In the genomic region with DNA sequence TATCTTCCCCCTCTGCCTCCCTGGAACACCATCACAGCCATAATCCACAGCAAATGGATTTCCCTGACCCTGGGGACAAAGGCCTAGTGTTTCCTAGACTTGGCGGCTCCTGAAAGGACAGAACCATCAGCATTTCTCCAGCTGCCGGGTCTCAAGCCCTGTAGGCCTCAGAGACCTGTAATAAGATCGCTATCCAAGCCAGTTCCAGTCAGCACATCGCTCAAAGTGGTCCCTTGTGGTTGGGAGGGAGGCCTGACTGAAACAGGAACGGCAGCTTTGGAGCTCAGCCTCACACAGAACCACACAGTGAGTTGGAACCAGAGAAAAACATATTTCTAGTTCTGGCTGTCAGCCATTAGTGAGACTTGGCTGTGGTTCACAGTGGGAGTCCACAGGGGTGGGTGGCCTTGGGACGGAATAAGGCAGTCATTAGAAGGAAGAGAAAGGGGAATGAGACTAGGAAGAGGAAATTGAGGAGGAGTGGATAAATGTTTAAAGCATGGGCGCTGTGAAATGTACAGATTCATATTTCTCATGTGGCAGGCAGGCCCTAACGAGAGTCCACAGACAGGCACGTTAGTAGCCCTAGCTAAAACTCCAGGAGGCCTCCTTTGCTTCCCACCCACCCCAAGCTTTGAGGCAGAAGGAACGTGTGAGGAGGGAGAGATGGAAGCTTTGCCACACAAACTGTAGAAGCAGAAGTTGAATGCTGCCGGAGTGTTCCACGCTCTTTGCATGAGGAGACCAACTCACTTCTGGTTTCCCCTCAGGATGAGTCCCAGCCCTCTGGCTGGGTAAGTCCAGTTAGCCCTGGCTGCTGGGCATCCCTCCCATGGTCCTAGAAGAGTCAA, we compare ENCODE assay signal across 9 mouse cellular contexts. TPM values are rescaled to one million over a fixed set of nuclear protein-coding genes. Genes with fewer than 3 reads are reported as not detected.
DNase-seq lines count a peak whose midpoint lies in the region; ATAC-seq lines count a peak whose summit lies in the region.
"Had no signal": no experiment of that assay in that cellular context is flagged by ENCODE, and none has a peak within 500 bp of the region (broad histone marks: within the 10 kb centered on the region; RNA-seq: fewer than 3 reads in every experiment).

No protein-coding gene starts in this region.

- H3K4me2 ChIP-seq in neural tube, embryonic 11.5 days (ENCODE audit: low read depth), result no peak overlapping the region
- no peak overlapping the region for H3K4me2 ChIP-seq in forebrain, embryonic 16.5 days (ENCODE audit: low read length)
- H3K4me2 ChIP-seq in lung, embryonic 15.5 days, result no peak overlapping the region

- ATAC-seq in neural tube, embryonic 11.5 days (ENCODE audit: insufficient read depth, low FRiP score, low TSS enrichment), result no peak
- ATAC-seq in forebrain, embryonic 16.5 days, result peak; percentile 68
- peak; percentile 81 for ATAC-seq in lung, embryonic 15.5 days (ENCODE audit: borderline replicate concordance, extremely low read depth, low FRiP score, low TSS enrichment)

- no peak overlapping the region for H3K9ac ChIP-seq in neural tube, embryonic 11.5 days (ENCODE audit: low read length)
- 0 out of 2 replicates have a peak overlapping the region, but pooled peaks have one; percentile 34 for H3K9ac ChIP-seq in forebrain, embryonic 16.5 days (replicated peaks; ENCODE audit: low read depth, low read length)
- no peak overlapping the region for H3K9ac ChIP-seq in lung, embryonic 15.5 days

- H3K9me3 ChIP-seq in neural tube, embryonic 11.5 days (ENCODE audit: control insufficient read depth, low read length), result no peaks in the 10 kb centered on the region
- H3K9me3 ChIP-seq in forebrain, embryonic 16.5 days (ENCODE audit: control insufficient read depth, low read length), result no peaks in the 10 kb centered on the region
- no peaks in the 10 kb centered on the region for H3K9me3 ChIP-seq in lung, embryonic 15.5 days
- H3K9me3 ChIP-seq: G1E had no signal

- peaks cover 19% of the 10 kb centered on the region for H3K4me1 ChIP-seq in neural tube, embryonic 11.5 days (ENCODE audit: control insufficient read depth, insufficient read depth, low read length)
- H3K4me1 ChIP-seq in forebrain, embryonic 16.5 days (replicated peaks; ENCODE audit: control insufficient read depth, insufficient read depth, low read length), result peaks cover 27% of the 10 kb centered on the region
- H3K4me1 ChIP-seq in lung, embryonic 15.5 days, result peaks cover 66% of the 10 kb centered on the region

- DNase-seq in neural tube, embryonic 11.5 days (ENCODE audit: low spot score), result peak; percentile 69
- DNase-seq in neural tube, embryonic 10.5 days (ENCODE audit: extremely low spot score, low spot score), result no peak
- peak; percentile 70 to 81 for DNase-seq in heart, postnatal 14 days
- DNase-seq in kidney, postnatal 14 days, result peak; percentile 80
- peak; percentile 65 for DNase-seq in right cerebral cortex, postnatal 25 days
- no peak for DNase-seq in urinary bladder, postnatal 10 days (ENCODE audit: low spot score)

- peak overlapping the region; percentile 57 for H3K27ac ChIP-seq in neural tube, embryonic 11.5 days (ENCODE audit: low read depth, low read length)
- peak overlapping the region; percentile 31 for H3K27ac ChIP-seq in forebrain, embryonic 16.5 days (ENCODE audit: low read length)
- peak overlapping the region; percentile 94 for H3K27ac ChIP-seq in lung, embryonic 15.5 days

- no peak overlapping the region for H3K4me3 ChIP-seq in neural tube, embryonic 11.5 days (ENCODE audit: low read depth, low read length)
- H3K4me3 ChIP-seq in forebrain, embryonic 16.5 days (replicated peaks; ENCODE audit: low read length), result no peak overlapping the region
- no peak overlapping the region for H3K4me3 ChIP-seq in lung, embryonic 15.5 days

- H3K36me3 ChIP-seq in neural tube, embryonic 11.5 days (ENCODE audit: control insufficient read depth, insufficient read depth, low read length), result no peaks in the 10 kb centered on the region
- no peaks in the 10 kb centered on the region for H3K36me3 ChIP-seq in forebrain, embryonic 16.5 days (ENCODE audit: control insufficient read depth, insufficient read depth)
- no peaks in the 10 kb centered on the region for H3K36me3 ChIP-seq in lung, embryonic 15.5 days
- H3K36me3 ChIP-seq: G1E had no signal

- 51% methylated on average over 12 of the region's 12 CpGs for WGBS in neural tube, embryonic 11.5 days
- 39% methylated on average over 12 of the region's 12 CpGs for WGBS in forebrain, embryonic 16.5 days
- 34% methylated on average over 12 of the region's 12 CpGs for WGBS in lung, embryonic 15.5 days

- intact Hi-C loops in heart, postnatal 14 days (cut with DNase I), result no loop called here

- no peaks in the 10 kb centered on the region for H3K27me3 ChIP-seq in neural tube, embryonic 11.5 days (ENCODE audit: control insufficient read depth, insufficient read depth, low read length)
- H3K27me3 ChIP-seq in forebrain, embryonic 16.5 days (replicated peaks; ENCODE audit: control insufficient read depth, insufficient read depth, low read length), result no peaks in the 10 kb centered on the region
- H3K27me3 ChIP-seq in lung, embryonic 15.5 days, result no peaks in the 10 kb centered on the region

RNA-seq across cellular contexts. Expression of a gene that starts 43.7 kb away (rescaled TPM):
- polyA plus RNA-seq in neural tube, embryonic 11.5 days (2014; fragmentation: Nextera tagmentation; extraction: Ambion mirVana), result 109 and 123 TPM in 2 replicates
- polyA plus RNA-seq in forebrain, embryonic 16.5 days (2015; fragmentation: Nextera tagmentation; extraction: Ambion mirVana), result 33.2 and 34.9 TPM in 2 replicates
- 10 to 100 TPM; 51.0 to 55.5 TPM for total RNA-seq in heart, postnatal 14 days (2021)
- polyA plus RNA-seq in lung, embryonic 15.5 days (2015; fragmentation: Nextera tagmentation; extraction: Ambion mirVana), result 75.8 and 83.5 TPM in 2 replicates

RNA-seq across cellular contexts. Expression of a gene that starts 56.9 kb away (rescaled TPM):
- polyA plus RNA-seq in neural tube, embryonic 11.5 days (2014; fragmentation: Nextera tagmentation; extraction: Ambion mirVana), result 0.33 and 0.45 TPM in 2 replicates
- 0.43 and 0.63 TPM in 2 replicates for polyA plus RNA-seq in forebrain, embryonic 16.5 days (2015; fragmentation: Nextera tagmentation; extraction: Ambion mirVana)
- total RNA-seq in heart, postnatal 14 days (2021), result under 1 TPM; 0.20 to 0.33 TPM
- 0.20 and 0.35 TPM in 2 replicates for polyA plus RNA-seq in lung, embryonic 15.5 days (2015; fragmentation: Nextera tagmentation; extraction: Ambion mirVana)
- polyA plus RNA-seq: G1E had no signal

Comparison
In these comparisons a context has a peak if more than half of its experiments do, and no peak if none do; other contexts are left out.
1. DNase-seq: peak in neural tube, embryonic 11.5 days (single experiment), heart, postnatal 14 days (2 of 2), kidney, postnatal 14 days (single experiment) and right cerebral cortex, postnatal 25 days (single experiment); none in neural tube, embryonic 10.5 days (single experiment) and urinary bladder, postnatal 10 days (single experiment).
2. H3K27ac ChIP-seq: peak in every context shown above with its lines; median percentile 94 in lung, embryonic 15.5 days; 57 in neural tube, embryonic 11.5 days; 31 in forebrain, embryonic 16.5 days.